Mouse (Mus musculus) G1E (cell line): ENCODE measurements around the gene Rarg.

Experiments
- CTCF ChIP-seq: IDR thresholded peaks from 2 replicates; pipeline ENCODE4 v1.5.1; 2012; ENCODE audit warnings: low read depth, low read length, inconsistent platforms, mixed read lengths
- GATA1 ChIP-seq: IDR thresholded peaks from 2 replicates; pipeline ENCODE4 v1.6.1; 2012; ENCODE audit warnings: borderline replicate concordance, low read length, inconsistent platforms, mixed read lengths
- TAL1 ChIP-seq: conservative IDR thresholded peaks from 2 replicates; pipeline ENCODE4 v1.6.1; 2012; ENCODE audit warnings: low read depth, low read length, inconsistent platforms, mixed read lengths

- TF ChIP-seq GATA1 (no peak), TAL1 (no peak), CTCF (no peak)
These were observed 23.3 kb upstream of the Rarg start for GRCm38 (mm10) chr15:102280623-102281022.
